Comparison of ENCODE assay signal across 24 mouse cellular contexts in the genomic region with DNA sequence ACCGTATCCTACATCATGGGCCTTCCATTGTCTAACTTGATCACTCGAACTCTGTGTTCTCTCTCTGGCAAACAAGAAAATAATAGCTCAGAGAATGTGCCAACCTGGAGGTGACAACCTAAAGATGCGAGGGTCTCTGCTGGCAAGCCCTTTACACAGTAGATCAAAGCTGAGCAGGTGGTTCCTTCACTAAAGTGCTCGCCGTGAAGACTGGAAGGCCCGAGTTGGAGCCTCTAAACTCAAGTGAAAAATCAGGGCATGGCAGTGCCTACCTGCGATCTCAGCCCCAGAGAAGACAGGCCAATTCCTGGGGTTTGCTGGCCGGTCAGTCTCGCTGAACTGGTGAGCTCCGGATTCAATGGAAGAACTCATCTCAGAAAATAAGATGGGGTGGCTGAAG. TPM values are rescaled to one million over a fixed set of nuclear protein-coding genes. Genes with fewer than 3 reads are reported as not detected.
DNase-seq lines count a peak whose midpoint lies in the region; ATAC-seq and TF ChIP-seq lines count a peak whose summit lies in the region.
"Had no signal": no experiment of that assay in that cellular context is flagged by ENCODE, and none has a peak within 500 bp of the region (broad histone marks: within the 10 kb centered on the region; RNA-seq: fewer than 3 reads in every experiment).

No protein-coding gene starts in this region.

- H3K4me2 ChIP-seq in kidney, embryonic 15.5 days = no peak overlapping the region
- peak overlapping the region; percentile 28; the same call in 1 of the 2 replicates for H3K4me2 ChIP-seq in stomach, embryonic 16.5 days (ENCODE audit: low read depth, low read length)
- H3K4me2 ChIP-seq in stomach, postnatal 0 days (replicated peaks; ENCODE audit: low read depth) = no peak overlapping the region
- H3K4me2 ChIP-seq: heart, embryonic 15.5 days; liver, embryonic 15.5 days; lung, embryonic 15.5 days; midbrain, embryonic 15.5 days; neural tube, embryonic 12.5 days had no signal

- ATAC-seq in kidney, embryonic 15.5 days (replicated peaks; ENCODE audit: low FRiP score) = no peak
- ATAC-seq in stomach, embryonic 16.5 days (ENCODE audit: insufficient read depth, low FRiP score) = no peak
- ATAC-seq in stomach, postnatal 0 days (ENCODE audit: low FRiP score, low TSS enrichment) = no peak
- ATAC-seq: inflammation-experienced regulatory T-cells, adult 6 months; midbrain, embryonic 15.5 days had no signal

- no peaks in the 10 kb centered on the region for H3K27me3 ChIP-seq in heart, adult 2 months (ENCODE audit: control insufficient read depth, insufficient read depth, low read length)
- no peaks in the 10 kb centered on the region for H3K27me3 ChIP-seq in kidney, embryonic 15.5 days
- no peaks in the 10 kb centered on the region for H3K27me3 ChIP-seq in stomach, embryonic 16.5 days (ENCODE audit: control insufficient read depth, insufficient read depth, low read length)
- H3K27me3 ChIP-seq in stomach, postnatal 0 days (ENCODE audit: control insufficient read depth, insufficient read depth, low read length) = no peaks in the 10 kb centered on the region
- peaks cover 42% of the 10 kb centered on the region for H3K27me3 ChIP-seq in limb, embryonic 10.5 days (ENCODE audit: low read depth, poor library complexity, severe bottlenecking)
- H3K27me3 ChIP-seq: heart, embryonic 15.5 days; hindbrain, embryonic 15.5 days; liver, embryonic 15.5 days; lung, embryonic 15.5 days; midbrain, embryonic 15.5 days; neural tube, embryonic 12.5 days had no signal

- no peak for DNase-seq in heart, adult 2 months
- no peak for DNase-seq in heart, adult 9 months (ENCODE audit: low spot score in 2 of 2)
- no peak for DNase-seq in kidney, postnatal 36 days
- DNase-seq in stomach, postnatal 0 days (ENCODE audit: low spot score) = no peak
- DNase-seq in limb, embryonic 10.5 days (ENCODE audit: low spot score) = no peak
- no peak for DNase-seq in frontal cortex, postnatal 10 days (ENCODE audit: low spot score in 2 of 2)
- DNase-seq: cerebellum, adult 11-12 months; gastrocnemius, postnatal 10 days; right cerebral cortex, adult 18-20 months; spleen, adult 18-20 months had no signal

- no peaks in the 10 kb centered on the region for H3K36me3 ChIP-seq in heart, adult 2 months (ENCODE audit: control insufficient read depth, insufficient read depth, low read length)
- no peaks in the 10 kb centered on the region for H3K36me3 ChIP-seq in kidney, embryonic 15.5 days
- H3K36me3 ChIP-seq in stomach, embryonic 16.5 days (ENCODE audit: control insufficient read depth, insufficient read depth, low read length) = no peaks in the 10 kb centered on the region
- H3K36me3 ChIP-seq in stomach, postnatal 0 days (ENCODE audit: control insufficient read depth, insufficient read depth, low read length) = no peaks in the 10 kb centered on the region
- H3K36me3 ChIP-seq in limb, embryonic 10.5 days = no peaks in the 10 kb centered on the region
- H3K36me3 ChIP-seq: heart, embryonic 15.5 days; hindbrain, embryonic 15.5 days; limb, embryonic 12.5 days; liver, embryonic 15.5 days; lung, embryonic 15.5 days; midbrain, embryonic 15.5 days; neural tube, embryonic 12.5 days had no signal

- no peak for TF ChIP-seq CTCF in heart, adult 2 months (IDR thresholded peaks at IDR 0.05)
- no peak for TF ChIP-seq CTCF in stomach, postnatal 0 days (IDR thresholded peaks at IDR 0.05; ENCODE audit: low read depth)

- H3K79me2 ChIP-seq in heart, adult 2 months (replicated peaks; ENCODE audit: control insufficient read depth, insufficient read depth, low read length) = no peaks in the 10 kb centered on the region

- H3K4me1 ChIP-seq in heart, adult 2 months (ENCODE audit: control insufficient read depth, insufficient read depth, low read length) = peaks cover 25% of the 10 kb centered on the region
- H3K4me1 ChIP-seq in kidney, embryonic 15.5 days = peaks cover 49% of the 10 kb centered on the region
- peaks cover 40% of the 10 kb centered on the region for H3K4me1 ChIP-seq in stomach, embryonic 16.5 days (ENCODE audit: control insufficient read depth, insufficient read depth, low read length)
- peaks cover 6% of the 10 kb centered on the region; the same call in 1 of the 2 replicates for H3K4me1 ChIP-seq in stomach, postnatal 0 days (replicated peaks; ENCODE audit: control insufficient read depth, insufficient read depth)
- peaks cover 47% of the 10 kb centered on the region for H3K4me1 ChIP-seq in limb, embryonic 10.5 days
- H3K4me1 ChIP-seq: midbrain, embryonic 15.5 days had no signal

- no peak overlapping the region for H3K9ac ChIP-seq in heart, adult 2 months (ENCODE audit: low read depth, low read length)
- H3K9ac ChIP-seq in kidney, embryonic 15.5 days = no peak overlapping the region
- no peak overlapping the region for H3K9ac ChIP-seq in stomach, embryonic 16.5 days (ENCODE audit: low read length)
- no peak overlapping the region for H3K9ac ChIP-seq in stomach, postnatal 0 days (ENCODE audit: low read length)
- H3K9ac ChIP-seq: heart, embryonic 15.5 days; hindbrain, embryonic 15.5 days; limb, embryonic 12.5 days; liver, embryonic 15.5 days; lung, embryonic 15.5 days; midbrain, embryonic 15.5 days; neural tube, embryonic 12.5 days had no signal

- no peak for TF ChIP-seq EP300 in heart, adult 2 months (IDR thresholded peaks at IDR 0.05; ENCODE audit: insufficient read depth, low read depth, low read length)
- TF ChIP-seq EP300 in stomach, postnatal 0 days (optimal IDR thresholded peaks at IDR 0.05) = no peak

- no peak for TF ChIP-seq POLR2A in heart, adult 2 months (IDR thresholded peaks at IDR 0.05; ENCODE audit: insufficient read depth, low read depth, low read length)

- H3K9me3 ChIP-seq in kidney, embryonic 15.5 days (replicated peaks) = no peaks in the 10 kb centered on the region
- H3K9me3 ChIP-seq in stomach, embryonic 16.5 days (replicated peaks; ENCODE audit: control insufficient read depth, low read length) = no peaks in the 10 kb centered on the region
- H3K9me3 ChIP-seq in stomach, postnatal 0 days (ENCODE audit: control insufficient read depth, low read length) = no peaks in the 10 kb centered on the region
- H3K9me3 ChIP-seq in limb, embryonic 10.5 days (replicated peaks) = no peaks in the 10 kb centered on the region
- H3K9me3 ChIP-seq: heart, embryonic 15.5 days; hindbrain, embryonic 15.5 days; limb, embryonic 12.5 days; liver, embryonic 15.5 days; lung, embryonic 15.5 days; midbrain, embryonic 15.5 days; neural tube, embryonic 12.5 days had no signal

- 83% methylated on average over 10 of the region's 10 CpGs for WGBS in heart, adult 2 months
- 83% methylated on average over 10 of the region's 10 CpGs for WGBS in kidney, embryonic 15.5 days
- WGBS in stomach, embryonic 16.5 days = 82% methylated on average over 10 of the region's 10 CpGs
- WGBS in stomach, postnatal 0 days = 80% methylated on average over 10 of the region's 10 CpGs
- WGBS in limb, embryonic 10.5 days = 86% methylated on average over 10 of the region's 10 CpGs

- intact Hi-C loops in heart, adult 2 months (cut with DNase I) = loop anchor here (5.0 kb wide), 1 partner anchor 36 kb away; no protein-coding TSS in a partner anchor

- peak overlapping the region; percentile 34; the same call in 1 of the 2 replicates for H3K27ac ChIP-seq in heart, adult 2 months
- peak overlapping the region; percentile 2; the same call in 1 of the 2 replicates for H3K27ac ChIP-seq in kidney, embryonic 15.5 days
- no peak overlapping the region for H3K27ac ChIP-seq in stomach, embryonic 16.5 days (ENCODE audit: low read length)
- H3K27ac ChIP-seq in stomach, postnatal 0 days (replicated peaks) = no peak overlapping the region
- peak overlapping the region; percentile 54; the same call in 1 of the 2 replicates for H3K27ac ChIP-seq in limb, embryonic 10.5 days
- H3K27ac ChIP-seq: heart, embryonic 15.5 days; hindbrain, embryonic 15.5 days; liver, embryonic 15.5 days; midbrain, embryonic 15.5 days; neural tube, embryonic 12.5 days had no signal

- H3K4me3 ChIP-seq in heart, adult 2 months = no peak overlapping the region
- no peak overlapping the region for H3K4me3 ChIP-seq in kidney, embryonic 15.5 days (replicated peaks)
- no peak overlapping the region for H3K4me3 ChIP-seq in stomach, embryonic 16.5 days (replicated peaks; ENCODE audit: low read length)
- H3K4me3 ChIP-seq in stomach, postnatal 0 days (ENCODE audit: low read depth, low read length) = no peak overlapping the region
- H3K4me3 ChIP-seq in limb, embryonic 10.5 days = no peak overlapping the region
- H3K4me3 ChIP-seq: erythroblast, embryonic 14.5 days; heart, embryonic 15.5 days; hindbrain, embryonic 15.5 days; limb, embryonic 12.5 days; liver, embryonic 15.5 days; lung, embryonic 15.5 days; midbrain, embryonic 15.5 days; neural tube, embryonic 12.5 days had no signal

RNA-seq across cellular contexts. Expression of a gene that starts 15.6 kb away (rescaled TPM):
- total RNA-seq in heart, adult 2 months (2021) = 1 to 10 TPM; 5.4 to 5.7 TPM
- 4.3 and 4.6 TPM in 2 replicates for polyA plus RNA-seq in heart, adult 2 months (2012; rRNA removed)
- 15.9 and 18.8 TPM in 2 replicates for polyA plus RNA-seq in kidney, embryonic 15.5 days (2015; fragmentation: Nextera tagmentation; extraction: Ambion mirVana)
- 14.9 and 16.3 TPM in 2 replicates for polyA plus RNA-seq in stomach, embryonic 16.5 days (2015; fragmentation: Nextera tagmentation; extraction: Ambion mirVana)
- 3.0 and 3.5 TPM in 2 replicates for polyA plus RNA-seq in stomach, postnatal 0 days (2015; fragmentation: Nextera tagmentation; extraction: Ambion mirVana)
- polyA plus RNA-seq in limb, embryonic 10.5 days (2016; fragmentation: Nextera tagmentation; extraction: Ambion mirVana) = 6.9 and 9.6 TPM in 2 replicates
- total RNA-seq: common myeloid progenitor, adult 5-6 weeks; granulocyte monocyte progenitor cell, adult 5-6 weeks; liver, adult 2 months had no signal
- polyA plus RNA-seq: erythroblast, embryonic 14.5 days; inflammation-experienced regulatory T-cells, adult 6 months; liver, adult 2 months had no signal

RNA-seq across cellular contexts. Expression of a gene that starts 26.1 kb away (rescaled TPM):
- 10 to 100 TPM; 40.3 to 45.8 TPM for total RNA-seq in heart, adult 2 months (2021)
- 60.2 and 63.1 TPM in 2 replicates for polyA plus RNA-seq in heart, adult 2 months (2012; rRNA removed)
- 98.7 and 105 TPM in 2 replicates for polyA plus RNA-seq in kidney, embryonic 15.5 days (2015; fragmentation: Nextera tagmentation; extraction: Ambion mirVana)
- polyA plus RNA-seq in stomach, embryonic 16.5 days (2015; fragmentation: Nextera tagmentation; extraction: Ambion mirVana) = 72.9 and 82.5 TPM in 2 replicates
- 50.8 and 58.7 TPM in 2 replicates for polyA plus RNA-seq in stomach, postnatal 0 days (2015; fragmentation: Nextera tagmentation; extraction: Ambion mirVana)
- 126 and 133 TPM in 2 replicates for polyA plus RNA-seq in limb, embryonic 10.5 days (2016; fragmentation: Nextera tagmentation; extraction: Ambion mirVana)

RNA-seq across cellular contexts. Expression of a gene that starts 42.1 kb away (rescaled TPM):
- total RNA-seq in heart, adult 2 months (2021) = 1 to 10 TPM; 2.3 to 2.4 TPM
- 3.4 and 5.1 TPM in 2 replicates for polyA plus RNA-seq in heart, adult 2 months (2012; rRNA removed)
- polyA plus RNA-seq in kidney, embryonic 15.5 days (2015; fragmentation: Nextera tagmentation; extraction: Ambion mirVana) = 1.0 and 1.4 TPM in 2 replicates
- polyA plus RNA-seq in stomach, embryonic 16.5 days (2015; fragmentation: Nextera tagmentation; extraction: Ambion mirVana) = 1.3 and 1.8 TPM in 2 replicates
- polyA plus RNA-seq in stomach, postnatal 0 days (2015; fragmentation: Nextera tagmentation; extraction: Ambion mirVana) = 0.65 and 0.75 TPM in 2 replicates
- polyA plus RNA-seq in limb, embryonic 10.5 days (2016; fragmentation: Nextera tagmentation; extraction: Ambion mirVana) = 0.39 and 0.45 TPM in 2 replicates
- total RNA-seq: common myeloid progenitor, adult 5-6 weeks; granulocyte monocyte progenitor cell, adult 5-6 weeks had no signal

Comparison
In these comparisons a context has a peak if more than half of its experiments do, and no peak if none do; other contexts are left out.
1. H3K27ac ChIP-seq: peak in heart, adult 2 months (single experiment), kidney, embryonic 15.5 days (single experiment) and limb, embryonic 10.5 days (single experiment); none in stomach, embryonic 16.5 days (single experiment) and stomach, postnatal 0 days (single experiment).